Mouse (Mus musculus) kidney, adult 2 months (tissue): ENCODE measurements at regions not wholly inside any gene's neighbourhood (a gene's known extent, or its start where the extent isn't known, plus 50 kb on each side); places are given as distances from the start of the nearest gene placed in this dataset.
"Not testable (repeated sequence)": the region's sequence is repeated elsewhere in the genome, so short reads cannot be mapped to it uniquely, and the experiment has no call there.

Source experiments
- DNase-seq: peaks from one replicate; pipeline ENCODE4 v3.0.0; 2021
- H3K27ac ChIP-seq: fragments of 200-500 bp; 2 replicates; pipeline ENCODE4 v1.5.1; 2012; ENCODE audit warnings: low read depth, low read length, control low read depth, inconsistent platforms; ENCODE audit not compliant: insufficient read depth
- H3K27me3 ChIP-seq: fragments of 200-500 bp; replicated peaks from 2 replicates; pipeline ENCODE4 v1.6.1; 2012; ENCODE audit warnings: mild to moderate bottlenecking, moderate library complexity, low read length, inconsistent platforms; ENCODE audit not compliant: control insufficient read depth, insufficient read depth
- H3K36me3 ChIP-seq: fragments of 200-500 bp; 2 replicates; pipeline ENCODE4 v1.6.1; 2012; ENCODE audit warnings: mild to moderate bottlenecking, moderate library complexity, low read length, inconsistent platforms; ENCODE audit not compliant: control insufficient read depth, insufficient read depth
- H3K4me1 ChIP-seq: fragments of 200-500 bp; 2 replicates; pipeline ENCODE4 v1.6.1; 2011; ENCODE audit warnings: low read length; ENCODE audit not compliant: control insufficient read depth, insufficient read depth
- H3K4me3 ChIP-seq: fragments of 200-500 bp; 2 replicates; pipeline ENCODE4 v1.5.1; 2011; ENCODE audit warnings: mild to moderate bottlenecking, low read depth, low read length, control low read depth; ENCODE audit not compliant: insufficient read depth
- CTCF ChIP-seq: fragments of 200-500 bp; conservative IDR thresholded peaks from 2 replicates; pipeline ENCODE4 v1.5.1; 2011; ENCODE audit warnings: low read depth, mild to moderate bottlenecking, control low read depth, low read length, moderate library complexity, mixed read lengths; ENCODE audit not compliant: insufficient read depth, insufficient read length
- POLR2A ChIP-seq: fragments of 200-500 bp; IDR thresholded peaks from one replicate; pipeline ENCODE4 v1.6.1; 2011; ENCODE audit warnings: low read depth, low read length, control low read depth
- WGBS: fragments of 180-500 bp; shearing (Covaris S2); methylation state at CpG from one replicate; pipeline ENCODE4 v1.1.7; 2018; 5-methylcytosine and 5-hydroxymethylcytosine counted together

GRCm38 (mm10) chr17:50415331-50416005 is 93.7 kb upstream of the Plcl2 start:
- H3K36me3 ChIP-seq, result no peaks in the 10 kb centered on the region
- no peak overlapping the region for H3K27ac ChIP-seq
- no peak for DNase-seq
- WGBS, result 79% methylated on average over 2 of the region's 2 CpGs
- no peaks in the 10 kb centered on the region for H3K4me1 ChIP-seq
- no peak for TF ChIP-seq CTCF
- no peak for TF ChIP-seq POLR2A
- no peak overlapping the region for H3K4me3 ChIP-seq
- H3K27me3 ChIP-seq, result no peaks in the 10 kb centered on the region

DNA sequence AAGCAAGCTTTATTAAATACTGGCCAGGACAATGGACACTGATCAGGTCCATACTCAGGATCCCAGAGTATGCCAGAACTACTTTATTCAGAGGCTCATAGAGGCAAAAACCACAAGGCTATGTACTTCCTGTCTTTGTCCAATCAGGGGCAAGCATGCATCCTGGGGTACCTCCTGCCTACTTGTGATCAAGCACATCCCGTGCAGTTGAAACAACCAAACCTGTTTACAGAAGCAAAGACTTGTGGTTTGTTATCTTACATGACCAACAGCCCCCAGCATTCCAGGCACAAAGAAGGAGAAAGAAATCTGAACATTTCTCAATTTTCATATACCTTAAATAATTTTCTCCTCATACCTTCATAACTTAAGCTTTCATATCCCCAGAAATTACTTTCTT is 93.1 kb upstream of the Plcl2 start:
- Histone ChIP-seq H3K4me3 (no peak overlapping the region), H3K4me1 (no peaks in the 10 kb centered on the region), H3K36me3 (no peaks in the 10 kb centered on the region), H3K27ac (no peak overlapping the region), H3K27me3 (no peaks in the 10 kb centered on the region)
- 50% methylated on average over 1 of the region's 1 CpGs for WGBS
- DNase-seq, result no peak
- TF ChIP-seq CTCF, result no peak
- TF ChIP-seq POLR2A, result no peak

DNA sequence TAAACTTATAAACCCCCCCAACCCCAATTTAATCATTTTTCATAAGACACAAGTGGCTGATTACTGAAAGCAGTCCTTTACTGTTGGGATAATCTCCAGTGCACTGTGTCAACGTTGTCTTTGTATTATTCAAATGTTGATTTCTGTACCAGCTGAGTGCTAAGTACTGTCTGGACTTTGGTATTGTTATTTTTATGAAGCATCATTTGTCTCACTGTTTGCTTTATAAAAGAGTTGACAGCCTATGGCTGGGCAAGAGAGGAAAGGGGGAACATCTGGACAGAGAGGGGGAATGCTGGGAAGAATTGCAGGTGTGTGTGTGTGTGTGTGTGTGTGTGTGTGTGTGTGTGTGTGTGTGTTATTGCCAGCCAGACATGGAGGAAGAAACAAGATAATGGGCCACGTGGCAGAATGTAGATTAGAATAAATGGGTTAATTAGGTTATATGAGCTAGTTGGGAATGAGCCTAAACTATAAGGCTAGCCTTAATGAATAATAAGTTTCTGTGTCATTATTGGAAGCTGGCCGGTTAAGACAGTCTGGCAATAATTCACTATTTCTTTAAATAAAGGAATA is 92.6 kb upstream of the Plcl2 start:
- Histone ChIP-seq H3K27ac (no peak overlapping the region), H3K27me3 (no peaks in the 10 kb centered on the region), H3K4me3 (no peak overlapping the region), H3K4me1 (no peaks in the 10 kb centered on the region), H3K36me3 (no peaks in the 10 kb centered on the region)
- WGBS, result 80% methylated on average over 3 of the region's 3 CpGs
- TF ChIP-seq CTCF (no peak), POLR2A (no peak)
- no peak for DNase-seq

- TF ChIP-seq CTCF (peak; percentile 42), POLR2A (no peak)
- no peaks in the 10 kb centered on the region for H3K4me1 ChIP-seq
- no peaks in the 10 kb centered on the region for H3K27me3 ChIP-seq
- peak; percentile 46 for DNase-seq
- H3K27ac ChIP-seq, result no peak overlapping the region
- no peaks in the 10 kb centered on the region for H3K36me3 ChIP-seq
- WGBS, result 63% methylated on average over 3 of the region's 3 CpGs
- H3K4me3 ChIP-seq, result no peak overlapping the region
These were observed 90.3 kb upstream of the Plcl2 start for GRCm38 (mm10) chr17:50418863-50419383.

- H3K4me3 ChIP-seq, H3K36me3 ChIP-seq, H3K4me1 ChIP-seq, H3K27ac ChIP-seq, H3K27me3 ChIP-seq, DNase-seq: not testable (repeated sequence)
These were observed 89.7 kb upstream of the Plcl2 start for GRCm38 (mm10) chr17:50419551-50419950.

DNA sequence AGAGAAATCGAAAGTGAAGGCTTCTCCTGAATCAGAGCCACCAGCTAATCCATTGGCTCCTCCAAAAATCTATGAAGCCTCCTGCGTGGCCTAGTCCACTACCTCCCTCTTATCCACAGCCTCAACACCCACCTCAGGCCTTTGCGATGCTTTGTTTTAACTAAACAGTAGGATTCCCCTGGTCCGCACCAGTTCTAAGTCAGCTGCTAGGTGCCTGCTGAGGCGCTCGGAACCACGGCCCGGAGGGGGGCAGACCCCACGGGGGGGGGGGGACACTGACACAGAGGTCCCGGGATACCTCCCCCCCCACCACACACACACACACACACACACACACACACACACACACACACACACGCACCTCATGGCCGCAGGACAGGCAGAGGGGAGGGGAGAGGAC is 89.2 kb upstream of the Plcl2 start:
- H3K27me3 ChIP-seq, result no peaks in the 10 kb centered on the region
- H3K36me3 ChIP-seq, result no peaks in the 10 kb centered on the region
- H3K4me3 ChIP-seq, result no peak overlapping the region
- no peaks in the 10 kb centered on the region for H3K4me1 ChIP-seq
- DNase-seq, result no peak
- H3K27ac ChIP-seq, result no peak overlapping the region
- TF ChIP-seq CTCF, result no peak
- no peak for TF ChIP-seq POLR2A
- 83% methylated on average over 11 of the region's 12 CpGs for WGBS

- TF ChIP-seq POLR2A, result no peak
- Histone ChIP-seq H3K4me1 (no peaks in the 10 kb centered on the region), H3K4me3 (no peak overlapping the region), H3K27ac (no peak overlapping the region), H3K27me3 (no peaks in the 10 kb centered on the region), H3K36me3 (no peaks in the 10 kb centered on the region)
- no peak for DNase-seq
- WGBS, result 95% methylated on average over 6 of the region's 6 CpGs
These were observed 88.5 kb upstream of the Plcl2 start for GRCm38 (mm10) chr17:50420690-50421089.
